Mouse (Mus musculus) liver, embryonic 16.5 days (tissue): ENCODE results near the gene Stk40. TPM values are rescaled to one million over a fixed set of nuclear protein-coding genes. Genes with fewer than 3 reads are reported as not detected.

Experiments used
- ATAC-seq: fragments of 200-750 bp; cut with Nextera tagmentation; 2 replicates; pipeline ENCODE4 v1.8.0; 2017; ENCODE audit warnings: low read depth, mild to moderate bottlenecking, moderate number of reproducible peaks, moderate library complexity
- H3K27ac ChIP-seq: fragments of 300-500 bp; sonication (generic); 2 replicates; pipeline ENCODE4 v1.5.1; 2014; ENCODE audit warnings: mild to moderate bottlenecking, low read length
- H3K27me3 ChIP-seq: fragments of 300-500 bp; sonication (generic); 2 replicates; pipeline ENCODE4 v1.6.1; 2014; ENCODE audit warnings: low read depth, low read length, mixed read lengths; ENCODE audit not compliant: control insufficient read depth, insufficient read depth
- H3K36me3 ChIP-seq: fragments of 300-500 bp; sonication (generic); 2 replicates; pipeline ENCODE4 v1.6.1; 2014; ENCODE audit warnings: mild to moderate bottlenecking; ENCODE audit not compliant: control insufficient read depth, insufficient read depth
- H3K4me1 ChIP-seq: fragments of 300-500 bp; sonication (generic); 2 replicates; pipeline ENCODE4 v1.6.1; 2014; ENCODE audit warnings: low read depth, low read length, mixed read lengths; ENCODE audit not compliant: control insufficient read depth
- H3K4me2 ChIP-seq: fragments of 300-500 bp; sonication (generic); 2 replicates; pipeline ENCODE4 v1.6.1; 2014; ENCODE audit warnings: low read depth, low read length, mixed read lengths
- H3K4me3 ChIP-seq: fragments of 300-500 bp; sonication (generic); 2 replicates; pipeline ENCODE4 v1.5.1; 2014; ENCODE audit warnings: low read depth, mild to moderate bottlenecking, low read length
- H3K9ac ChIP-seq: fragments of 300-500 bp; sonication (generic); 2 replicates; pipeline ENCODE4 v1.6.1; 2014; ENCODE audit warnings: low read depth, low read length
- H3K9me3 ChIP-seq: fragments of 300-500 bp; sonication (generic); replicated peaks from 2 replicates; pipeline ENCODE4 v1.6.1; 2016; ENCODE audit warnings: low read length; ENCODE audit not compliant: control insufficient read depth
- WGBS: fragments of 180-500 bp; shearing (Covaris S2); extraction: QIAGEN DNeasy Blood & Tissue Kit; methylation state at CpG from one replicate; pipeline ENCODE4 v1.1.7; 2014; ENCODE audit not compliant: insufficient replicate concordance; 5-methylcytosine and 5-hydroxymethylcytosine counted together
- polyA plus RNA-seq: library from polyadenylated mRNA; unstranded; fragments of >200 nt; fragmentation: Nextera tagmentation; extraction: Ambion mirVana; gene quantifications from 2 replicates; pipeline ENCODE4 v1.2.1, GENCODE M21; 2015

The Stk40 gene
- polyA plus RNA-seq, 1 experiment from 2014 or later = 12.9 TPM

DNA sequence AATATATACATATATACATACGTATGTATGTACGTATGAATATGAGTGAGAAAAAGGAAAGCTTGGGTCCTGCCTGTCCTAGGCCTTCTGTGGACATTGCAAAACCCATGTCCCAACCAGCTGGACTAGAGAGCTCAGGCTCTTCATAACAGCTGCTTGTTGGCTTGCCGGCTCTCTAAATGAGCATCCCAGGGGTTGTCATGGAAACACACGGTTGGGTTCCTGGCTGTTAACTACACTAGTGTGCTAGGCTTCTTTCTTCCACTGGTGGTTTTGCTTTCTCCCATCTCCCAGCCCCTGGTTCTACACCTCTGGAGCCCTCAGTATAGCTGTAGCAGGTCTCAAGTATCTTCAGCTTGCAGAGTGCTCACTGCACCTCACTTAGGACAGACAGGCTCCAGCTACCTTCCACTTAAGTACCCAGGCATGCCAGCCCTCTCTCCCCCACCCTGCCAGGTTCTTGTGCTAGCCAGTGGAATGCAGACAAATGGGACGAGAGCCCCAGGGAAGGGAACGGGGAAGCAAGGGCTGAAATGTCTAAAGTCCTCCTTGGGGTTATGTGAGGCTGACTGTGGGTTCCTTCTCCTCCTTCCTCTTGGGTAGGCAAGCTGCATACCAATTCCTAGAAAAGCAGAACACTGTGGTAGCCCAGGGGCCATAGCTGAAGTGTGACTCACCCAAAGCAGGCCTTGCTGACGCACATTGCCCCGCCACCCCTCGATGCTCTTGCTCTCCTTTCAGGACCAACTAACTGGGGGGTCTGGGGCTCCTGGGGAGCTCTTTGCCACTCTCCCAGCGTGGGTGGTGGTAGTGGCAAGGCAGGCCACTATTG lies 27.7 kb downstream of the Stk40 start:
- 56% methylated on average over 10 of the region's 10 CpGs for WGBS
- no peaks in the 10 kb centered on the region for H3K9me3 ChIP-seq
- peak overlapping the region; percentile 8; the same call in 1 of the 2 replicates for H3K27ac ChIP-seq
- peak; percentile 45 for ATAC-seq
- no peak overlapping the region for H3K4me2 ChIP-seq
- peaks cover 12% of the 10 kb centered on the region for H3K36me3 ChIP-seq
- no peaks in the 10 kb centered on the region for H3K27me3 ChIP-seq
- H3K4me1 ChIP-seq = no peaks in the 10 kb centered on the region; the same call in 1 of the 2 replicates
- no peak overlapping the region for H3K4me3 ChIP-seq
- no peak overlapping the region for H3K9ac ChIP-seq

GRCm38 (mm10) chr4:126132636-126133264 lies 29.0 kb downstream of the Stk40 start:
- ATAC-seq = no peak
- no peak overlapping the region for H3K4me2 ChIP-seq
- no peak overlapping the region for H3K9ac ChIP-seq
- H3K4me1 ChIP-seq = no peaks in the 10 kb centered on the region; the same call in 1 of the 2 replicates
- H3K27me3 ChIP-seq = no peaks in the 10 kb centered on the region
- H3K4me3 ChIP-seq = no peak overlapping the region
- H3K27ac ChIP-seq = no peak overlapping the region
- H3K9me3 ChIP-seq = no peaks in the 10 kb centered on the region
- peaks cover 12% of the 10 kb centered on the region for H3K36me3 ChIP-seq
- WGBS = 75% methylated on average over 6 of the region's 6 CpGs

- no peaks in the 10 kb centered on the region for H3K9me3 ChIP-seq
- no peaks in the 10 kb centered on the region for H3K27me3 ChIP-seq
- H3K27ac ChIP-seq = no peak overlapping the region
- H3K9ac ChIP-seq = no peak overlapping the region
- H3K4me2 ChIP-seq = no peak overlapping the region
- 85% methylated on average over 4 of the region's 4 CpGs for WGBS
- no peaks in the 10 kb centered on the region; the same call in 1 of the 2 replicates for H3K4me1 ChIP-seq
- H3K36me3 ChIP-seq = peaks cover 7% of the 10 kb centered on the region
- no peak overlapping the region for H3K4me3 ChIP-seq
- ATAC-seq = no peak
Observed at GRCm38 (mm10) chr4:126134236-126134635, 30.5 kb downstream of the Stk40 start.

GRCm38 (mm10) chr4:126134639-126135038 lies 30.9 kb downstream of the Stk40 start:
- Histone ChIP-seq H3K4me2 (no peak overlapping the region), H3K9ac (no peak overlapping the region), H3K4me3 (no peak overlapping the region), H3K4me1 (no peaks in the 10 kb centered on the region; the same call in 1 of the 2 replicates), H3K36me3 (peaks cover 7% of the 10 kb centered on the region), H3K27ac (no peak overlapping the region), H3K27me3 (no peaks in the 10 kb centered on the region), H3K9me3 (no peaks in the 10 kb centered on the region)
- no peak for ATAC-seq
- 68% methylated on average over 4 of the region's 4 CpGs for WGBS

GRCm38 (mm10) chr4:126137773-126138172 lies 34.0 kb downstream of the Stk40 start:
- Histone ChIP-seq H3K4me3 (no peak overlapping the region), H3K9ac (no peak overlapping the region), H3K36me3 (peaks cover 6% of the 10 kb centered on the region), H3K27ac (no peak overlapping the region), H3K4me1 (no peaks in the 10 kb centered on the region), H3K9me3 (no peaks in the 10 kb centered on the region), H3K27me3 (no peaks in the 10 kb centered on the region), H3K4me2 (no peak overlapping the region)
- 79% methylated on average over 4 of the region's 4 CpGs for WGBS
- no peak for ATAC-seq

GRCm38 (mm10) chr4:126141021-126141420 lies 37.3 kb downstream of the Stk40 start:
- 63% methylated on average over 5 of the region's 5 CpGs for WGBS

DNA sequence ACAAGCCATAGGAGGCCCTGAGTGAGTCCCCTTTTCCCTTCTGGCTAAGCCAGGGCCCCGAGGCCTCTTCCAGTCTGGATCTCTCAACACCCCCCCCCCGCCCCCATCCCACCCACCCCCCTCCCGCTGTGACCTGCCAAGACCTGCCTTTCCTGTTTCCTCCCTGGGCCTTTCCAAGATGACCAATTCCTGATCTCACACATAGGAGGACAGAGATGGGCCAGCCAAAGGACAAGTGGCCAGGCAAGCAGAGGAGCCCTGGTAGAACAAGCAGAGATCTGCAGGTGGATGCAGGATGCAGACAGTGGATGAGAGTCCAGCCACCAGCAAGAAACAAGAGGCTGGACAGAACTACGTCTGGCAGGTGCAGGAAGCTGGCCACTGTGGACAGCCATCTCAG lies 41.6 kb downstream of the Stk40 start:
- H3K27me3 ChIP-seq = peaks cover 27% of the 10 kb centered on the region
- no peak overlapping the region for H3K4me3 ChIP-seq
- peaks cover 17% of the 10 kb centered on the region for H3K4me1 ChIP-seq
- no peak overlapping the region for H3K9ac ChIP-seq
- H3K4me2 ChIP-seq = no peak overlapping the region
- no peak for ATAC-seq
- H3K9me3 ChIP-seq = no peaks in the 10 kb centered on the region; the same call in 1 of the 2 replicates
- H3K36me3 ChIP-seq = no peaks in the 10 kb centered on the region
- H3K27ac ChIP-seq = no peak overlapping the region
- 41% methylated on average over 4 of the region's 4 CpGs for WGBS

More at GRCm38 (mm10) chr4:126141021-126141420, 37.3 kb downstream of the Stk40 start:
- Histone ChIP-seq H3K4me2 (no peak overlapping the region), H3K27ac (no peak overlapping the region; the same call in 1 of the 2 replicates), H3K4me1 (no peaks in the 10 kb centered on the region), H3K9ac (no peak overlapping the region), H3K9me3 (no peaks in the 10 kb centered on the region; the same call in 1 of the 2 replicates), H3K27me3 (no peaks in the 10 kb centered on the region), H3K4me3 (no peak overlapping the region), H3K36me3 (peaks cover 6% of the 10 kb centered on the region)
- no peak for ATAC-seq

- H3K4me1 ChIP-seq = peaks cover 19% of the 10 kb centered on the region
- H3K27ac ChIP-seq = peak overlapping the region; percentile 31; the same call in 1 of the 2 replicates
- H3K27me3 ChIP-seq = peaks cover 27% of the 10 kb centered on the region
- H3K4me2 ChIP-seq = peak overlapping the region; percentile 69
- no peak overlapping the region for H3K9ac ChIP-seq
- no peak for ATAC-seq
- H3K9me3 ChIP-seq = no peaks in the 10 kb centered on the region; the same call in 1 of the 2 replicates
- 51% methylated on average over 9 of the region's 9 CpGs for WGBS
- H3K36me3 ChIP-seq = no peaks in the 10 kb centered on the region
- no peak overlapping the region for H3K4me3 ChIP-seq
Observed at GRCm38 (mm10) chr4:126146974-126147532, 43.3 kb downstream of the Stk40 start.
